Mouse (Mus musculus) heart, adult 18-20 months (tissue): ENCODE results near the gene Ccdc106. TPM values are rescaled to one million over a fixed set of nuclear protein-coding genes. Genes with fewer than 3 reads are reported as not detected.
"Not testable (repeated sequence)": the region's sequence is repeated elsewhere in the genome, so short reads cannot be mapped to it uniquely, and the experiment has no call there.

Experiments
- DNase-seq, 2 experiments: peaks; one replicate each; pipeline ENCODE4 v3.0.0; 2021 to 2022; ENCODE audit warnings: mixed read lengths in 1 of 2
- total RNA-seq, 2 experiments: library from RNA; stranded (reverse); gene quantifications; 2 replicates each; pipeline ENCODE4 v1.2.3; 2021

The Ccdc106 gene
- total RNA-seq, 2 experiments from 2014 or later = 0.20 TPM; not detected in 1

DNA sequence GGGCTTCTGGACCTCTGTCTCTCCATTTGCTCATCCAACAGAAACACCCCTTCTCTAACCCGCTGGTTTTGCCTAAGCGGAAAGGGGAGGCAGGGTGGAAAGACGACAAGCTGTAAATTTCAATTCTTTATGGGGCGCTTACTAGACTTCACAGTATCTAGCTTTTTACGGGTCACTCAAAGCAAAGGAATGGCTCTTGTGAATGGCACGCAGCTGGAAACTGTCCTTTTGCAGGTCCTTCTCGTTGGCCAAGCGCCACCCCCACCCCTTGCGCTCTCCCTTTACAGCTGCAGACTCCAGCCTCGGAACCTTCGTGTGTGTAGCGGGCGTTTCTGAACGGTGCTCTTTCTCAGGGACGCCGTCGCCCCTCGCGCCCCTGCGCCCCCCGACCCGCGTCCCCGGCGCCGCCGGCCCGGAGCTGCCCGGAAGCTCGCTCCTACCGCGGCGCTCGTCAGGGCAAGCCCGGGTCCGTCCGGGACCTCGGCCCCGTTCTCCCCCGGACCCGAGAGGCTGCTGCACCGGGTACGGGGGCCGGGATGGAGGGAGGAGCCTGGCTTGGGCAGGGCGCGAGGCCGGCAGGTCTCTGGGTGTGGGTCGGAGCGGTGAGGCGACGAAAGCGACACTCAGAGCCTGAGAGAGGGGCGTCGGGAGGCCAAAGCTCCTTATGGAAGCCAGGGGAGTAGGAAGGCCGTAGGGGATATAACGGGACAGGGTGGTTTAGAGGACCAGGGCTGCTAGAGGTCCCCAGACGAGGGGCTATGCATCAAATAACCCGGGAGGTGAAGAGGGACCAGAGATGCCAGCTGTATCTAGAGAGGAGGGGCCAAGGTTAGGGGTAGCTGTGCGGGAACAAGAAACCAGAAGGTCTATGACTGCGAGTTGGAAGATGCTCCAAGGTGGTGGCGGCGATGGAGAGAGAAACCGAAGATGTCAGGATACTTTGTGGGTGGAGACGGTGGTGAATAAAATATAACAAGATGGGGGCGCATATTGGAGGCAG is 31.1 kb downstream of the Ccdc106 start, which contains the start of gene Zfp580:
Zfp580 (plus strand) TSS at position 346 of the 1,000 bp plus-strand sequence.
- peak; percentile 80 to 85 for DNase-seq

DNA sequence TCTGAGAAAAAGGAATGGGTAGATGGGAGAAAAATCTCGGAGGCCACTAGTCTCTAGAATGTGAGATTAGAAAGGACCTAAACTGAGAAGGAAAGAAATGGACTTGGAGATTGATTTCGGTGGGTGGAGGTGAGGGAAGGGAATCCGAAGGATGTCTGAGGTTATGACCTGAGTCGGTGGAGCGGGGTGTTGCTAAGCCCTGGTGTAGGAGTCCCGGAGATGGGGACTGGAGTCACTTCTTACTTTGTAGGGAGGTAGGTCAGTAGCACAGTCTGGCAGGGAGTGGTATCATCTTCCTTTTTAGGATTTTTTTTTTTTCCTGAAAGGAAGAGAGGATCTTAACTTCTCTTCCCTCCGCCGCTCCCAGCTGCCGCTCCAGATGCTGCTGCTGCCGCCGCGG is 32.1 kb downstream of the Ccdc106 start:
- no peak for DNase-seq

DNA sequence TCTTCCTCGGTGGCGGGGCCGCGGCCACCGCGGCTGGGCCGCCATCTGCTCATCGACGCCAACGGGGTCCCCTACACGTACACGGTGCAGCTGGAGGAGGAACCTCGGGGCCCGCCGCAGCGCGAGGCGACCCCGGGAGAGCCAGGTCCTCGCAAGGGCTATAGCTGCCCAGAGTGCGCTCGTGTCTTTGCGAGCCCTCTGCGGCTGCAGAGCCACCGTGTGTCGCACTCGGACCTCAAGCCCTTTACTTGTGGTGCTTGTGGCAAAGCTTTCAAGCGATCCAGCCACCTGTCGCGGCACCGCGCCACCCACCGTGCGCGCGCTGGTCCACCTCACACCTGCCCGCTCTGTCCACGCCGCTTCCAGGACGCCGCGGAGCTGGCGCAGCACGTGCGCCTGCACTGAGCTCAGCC is 32.6 kb downstream of the Ccdc106 start:
- no peak for DNase-seq

DNA sequence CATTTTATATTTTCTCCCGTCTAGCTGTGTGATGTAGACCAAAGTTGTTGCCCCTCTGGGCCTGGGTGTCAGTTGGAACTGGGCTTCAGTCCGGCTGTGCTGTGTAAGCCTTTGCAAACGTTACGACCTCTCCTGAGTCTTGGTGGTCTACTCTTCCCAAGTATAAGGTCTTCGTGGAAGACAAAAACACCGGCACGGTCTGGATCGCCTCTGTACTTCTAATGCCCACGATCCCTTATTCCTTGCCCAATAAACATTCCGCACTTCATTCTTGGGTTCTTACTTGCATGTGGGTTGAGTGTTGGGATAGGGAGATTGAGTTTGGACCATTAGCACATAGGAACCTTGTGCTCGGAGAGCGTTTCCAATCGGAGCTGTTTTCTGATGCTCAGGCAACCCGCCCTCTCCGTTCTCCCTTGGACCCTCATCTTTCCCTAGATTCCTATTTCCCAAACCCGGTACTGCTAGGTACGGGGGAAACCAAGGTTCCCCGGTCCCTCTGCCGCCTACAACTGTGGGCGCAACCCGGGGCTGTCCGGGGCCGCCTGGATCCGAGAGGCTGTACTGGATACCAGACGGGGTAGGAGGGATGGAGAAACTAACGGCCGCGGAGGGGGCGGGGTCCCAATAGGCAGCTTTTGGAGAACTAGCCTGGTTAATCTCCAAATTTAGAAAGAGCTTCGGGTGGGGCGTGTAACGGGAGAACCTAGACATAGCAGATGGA is 33.3 kb downstream of the Ccdc106 start:
- DNase-seq = no peak

DNA sequence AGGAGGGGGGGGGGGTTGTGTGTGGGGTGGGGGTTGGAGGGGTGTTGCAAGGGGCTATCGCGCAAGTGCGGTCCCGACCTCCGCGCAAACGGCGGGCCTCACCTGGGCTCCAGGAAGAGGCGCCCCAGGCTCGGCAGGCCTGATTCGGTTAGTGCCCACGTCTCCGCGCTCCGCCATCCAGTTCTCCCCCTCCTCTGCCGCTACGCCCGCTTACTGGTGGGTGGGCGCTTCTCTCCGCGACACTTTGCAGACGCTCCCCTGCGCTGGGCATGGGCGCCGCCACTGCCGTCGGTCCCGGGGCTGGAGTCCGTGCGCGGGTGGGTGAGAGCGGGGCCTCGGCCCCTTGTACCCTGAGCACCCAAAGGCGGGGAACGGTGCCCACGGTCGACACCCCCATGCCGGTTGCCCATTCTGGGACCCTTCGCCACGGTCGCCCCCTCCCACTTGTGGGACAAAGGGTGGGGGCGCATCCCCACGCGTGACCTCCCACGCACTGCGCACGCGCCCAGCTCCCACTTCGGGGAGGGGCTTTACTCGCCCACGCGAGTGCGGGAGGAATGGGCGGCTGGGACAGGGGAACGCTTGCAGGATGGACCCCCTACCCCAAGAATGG is 36.4 kb downstream of the Ccdc106 start:
- DNase-seq = no peak

DNA sequence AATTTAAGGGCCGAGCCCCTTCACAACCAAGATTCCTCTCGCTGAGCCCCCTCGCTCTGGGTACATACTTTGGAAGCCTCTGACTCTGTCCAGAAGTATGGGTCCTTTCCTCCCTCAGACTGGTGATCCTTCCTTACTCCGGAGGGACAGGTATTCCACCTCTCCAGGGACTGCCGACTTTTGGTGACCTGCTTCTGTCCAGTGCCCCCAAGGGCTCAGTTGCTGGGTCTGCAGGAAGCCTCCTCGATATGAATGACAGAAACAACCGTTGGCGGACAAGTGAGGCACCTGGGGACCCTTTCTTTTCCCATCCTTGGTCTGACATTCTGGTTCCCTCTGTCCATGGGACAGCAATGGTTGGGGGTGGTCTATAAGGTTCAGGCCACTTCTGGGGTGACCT is 37.0 kb downstream of the Ccdc106 start:
- DNase-seq = no peak

DNA sequence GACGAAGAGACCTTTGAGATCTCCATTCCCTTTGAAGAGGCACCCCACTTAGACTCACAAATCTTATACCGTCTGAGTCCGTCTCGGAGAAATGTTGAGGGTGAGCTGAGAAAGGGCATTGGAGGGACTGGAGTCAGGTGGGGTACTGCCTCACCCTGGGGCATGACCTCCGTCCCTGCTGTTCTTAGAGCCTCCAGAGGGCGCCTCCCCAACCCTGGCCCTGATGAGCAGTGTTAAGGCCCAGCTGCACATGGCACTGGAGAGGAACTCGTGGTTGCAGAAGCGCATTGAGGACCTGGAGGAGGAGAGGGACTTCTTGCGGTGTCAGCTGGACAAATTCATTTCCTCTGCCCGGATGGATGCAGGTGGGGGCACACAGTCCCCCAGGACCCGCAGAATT is 37.5 kb downstream of the Ccdc106 start:
- DNase-seq = no peak

DNA sequence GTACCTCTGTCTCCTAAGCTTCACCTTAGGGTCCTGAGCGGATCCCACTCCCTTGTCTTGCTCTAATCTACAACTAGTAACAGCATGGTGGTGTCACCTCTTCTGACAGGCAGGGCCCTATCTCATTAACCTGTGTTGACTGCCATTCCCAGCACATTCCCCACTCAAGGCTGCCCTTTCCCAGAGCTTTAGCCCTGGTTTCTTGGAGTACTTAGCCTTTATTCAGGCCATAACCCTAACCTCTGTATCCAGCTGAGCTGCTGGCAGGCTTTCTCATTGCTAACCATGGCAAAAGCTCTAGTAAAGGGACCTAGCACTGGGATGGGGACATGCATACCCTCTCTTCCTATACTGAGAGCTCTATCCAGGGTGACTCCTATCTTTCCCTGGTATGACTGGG is 38.3 kb downstream of the Ccdc106 start:
- DNase-seq = no peak

DNA sequence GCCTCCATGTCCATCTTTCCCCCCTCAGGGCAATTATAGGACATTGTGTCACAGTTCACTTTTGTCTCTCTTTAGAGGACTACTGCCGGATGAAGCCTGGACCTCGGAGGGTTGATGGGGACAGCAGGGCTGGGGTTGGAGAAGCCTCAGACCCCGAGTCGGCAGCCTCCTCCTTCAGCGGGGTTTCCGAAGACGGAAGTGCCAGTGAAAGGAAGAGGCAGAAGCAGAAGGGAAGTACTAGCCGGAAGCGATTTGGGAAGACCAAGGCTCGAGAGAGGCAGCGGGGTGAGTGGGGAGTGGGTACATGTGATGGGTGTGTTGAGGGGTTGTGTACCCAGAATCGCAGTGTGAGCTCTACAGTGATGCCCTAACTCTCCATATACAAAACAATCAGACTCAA is 39.1 kb downstream of the Ccdc106 start:
- peak in 1 of 2 experiments; percentile 41 for DNase-seq

DNA sequence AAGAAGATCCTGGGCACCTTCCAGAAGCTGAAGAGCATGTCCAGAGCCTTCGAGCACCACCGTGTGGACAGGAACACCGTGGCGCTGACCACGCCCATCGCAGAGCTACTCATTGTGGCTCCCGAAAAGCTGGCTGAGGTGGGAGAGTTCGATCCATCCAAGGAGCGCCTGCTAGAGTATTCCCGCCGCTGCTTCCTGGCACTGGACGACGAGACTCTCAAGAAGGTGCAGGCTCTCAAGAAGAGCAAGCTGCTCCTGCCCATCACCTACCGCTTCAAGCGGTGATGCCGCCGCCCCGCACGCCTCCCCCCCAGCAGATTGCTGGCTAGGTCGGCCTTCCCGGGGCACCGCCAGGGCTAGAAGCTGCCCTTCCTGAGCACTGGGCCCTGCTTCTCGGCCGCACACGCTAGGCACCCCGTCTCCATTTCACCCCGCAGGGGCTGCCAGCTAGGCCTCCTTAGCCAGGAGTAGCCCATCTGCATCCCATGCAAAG is 39.9 kb downstream of the Ccdc106 start:
- peak; percentile 85 for DNase-seq

DNA sequence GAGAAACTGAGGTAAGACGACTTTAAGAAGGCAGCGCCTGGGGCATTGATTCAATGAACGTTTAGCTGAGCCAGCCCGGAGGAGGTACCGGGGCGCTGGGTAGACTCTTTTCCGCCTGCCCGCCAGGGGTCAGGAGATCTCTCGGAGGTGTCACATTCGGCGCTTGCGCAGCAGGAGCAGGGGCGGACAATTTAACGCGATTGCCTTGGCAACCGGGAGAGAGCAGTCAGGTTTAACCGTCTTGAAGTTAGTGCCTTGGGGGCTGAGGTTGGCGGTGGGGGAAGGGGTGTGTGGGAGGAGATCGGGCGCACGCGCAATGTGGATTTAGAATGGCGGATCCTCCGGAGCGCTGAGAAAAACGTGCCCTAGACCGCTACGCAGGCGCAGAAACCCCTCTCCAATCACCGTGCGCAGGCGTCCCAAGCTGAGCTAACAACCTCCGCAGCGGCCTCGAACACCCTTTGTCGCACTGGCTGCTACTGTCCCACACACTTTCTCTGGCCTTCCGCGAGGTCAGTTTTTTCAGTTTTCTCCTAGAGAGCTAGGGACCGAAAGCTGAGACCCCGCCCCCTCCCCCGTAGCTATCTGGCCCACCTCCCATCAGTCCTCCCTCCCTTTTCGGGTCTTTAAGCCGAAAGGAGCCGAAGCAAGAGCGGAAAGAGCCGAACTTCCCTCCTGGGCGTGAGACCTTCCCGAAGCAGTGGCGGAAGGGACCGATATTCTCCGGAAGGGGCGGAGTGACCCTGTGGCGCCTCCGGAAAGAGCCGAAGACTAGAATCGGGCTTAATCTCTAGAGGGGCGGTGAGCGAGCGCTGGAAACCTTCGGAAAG is 40.8 kb downstream of the Ccdc106 start:
- peak; percentile 98 to 100 for DNase-seq

DNA sequence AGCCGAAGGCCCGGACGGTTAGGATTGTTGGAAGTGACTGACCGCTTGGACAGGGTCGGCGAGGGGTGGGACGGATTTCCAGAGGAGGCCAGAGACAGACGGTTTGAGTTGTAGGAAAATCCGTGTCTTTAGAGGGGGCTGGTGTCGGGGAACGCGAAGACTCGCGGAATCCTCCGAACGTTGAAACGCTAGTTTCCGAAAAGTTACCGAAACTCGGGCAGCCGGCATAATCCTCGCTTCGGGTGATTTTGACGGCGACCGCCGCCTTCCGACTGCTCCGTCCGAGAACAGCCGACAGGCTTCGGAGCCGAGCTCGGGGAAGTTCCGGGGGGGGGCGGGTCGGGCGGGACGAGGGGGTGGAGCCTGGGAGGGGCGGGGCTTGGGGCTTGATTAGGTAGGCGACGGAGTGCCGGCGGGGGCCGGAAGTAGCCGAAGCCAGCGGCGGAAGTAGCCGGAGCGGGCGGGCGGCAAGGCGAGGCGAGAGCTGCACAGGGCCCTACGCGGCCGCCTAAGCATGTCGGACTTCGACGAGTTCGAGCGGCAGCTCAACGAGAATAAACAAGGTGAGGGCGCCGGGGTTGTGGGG is 41.5 kb downstream of the Ccdc106 start, which contains the start of gene U2af2:
U2af2 (plus strand) TSS at position 370 of the 586 bp plus-strand sequence.
- peak; percentile 94 to 95 for DNase-seq

DNA sequence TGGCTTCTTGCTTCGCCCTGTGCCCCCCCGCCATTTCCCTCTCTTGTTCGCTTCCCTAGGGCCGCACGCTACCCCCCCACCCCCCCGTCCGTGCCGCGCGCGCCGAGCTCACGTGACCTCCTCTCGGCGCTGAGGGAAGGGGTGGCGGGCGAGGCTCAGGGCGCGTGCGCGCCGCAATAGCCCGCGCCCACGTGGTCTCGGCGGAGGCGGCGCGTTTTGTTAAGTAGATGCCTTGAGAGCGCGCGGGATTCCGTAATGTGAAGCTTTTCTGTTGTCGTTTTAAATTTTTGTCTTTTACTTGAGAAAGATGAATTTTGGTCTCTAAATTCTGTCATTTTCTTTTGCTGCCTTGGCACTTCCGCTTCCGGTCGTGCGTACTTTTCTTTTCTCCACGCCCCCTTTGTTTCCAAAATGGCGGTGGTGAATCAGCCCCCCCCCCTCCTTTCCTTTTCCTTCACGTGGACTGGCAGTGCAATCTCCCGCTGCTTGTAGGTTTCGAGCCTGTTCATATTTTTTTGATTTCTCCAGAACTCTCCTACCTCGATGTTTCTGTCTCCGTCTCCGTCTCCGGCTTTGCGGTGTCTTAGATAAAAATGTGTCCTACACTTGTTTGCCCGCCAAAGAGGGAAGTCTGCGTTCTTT is 42.1 kb downstream of the Ccdc106 start:
- DNase-seq = peak; percentile 77 to 82

DNA sequence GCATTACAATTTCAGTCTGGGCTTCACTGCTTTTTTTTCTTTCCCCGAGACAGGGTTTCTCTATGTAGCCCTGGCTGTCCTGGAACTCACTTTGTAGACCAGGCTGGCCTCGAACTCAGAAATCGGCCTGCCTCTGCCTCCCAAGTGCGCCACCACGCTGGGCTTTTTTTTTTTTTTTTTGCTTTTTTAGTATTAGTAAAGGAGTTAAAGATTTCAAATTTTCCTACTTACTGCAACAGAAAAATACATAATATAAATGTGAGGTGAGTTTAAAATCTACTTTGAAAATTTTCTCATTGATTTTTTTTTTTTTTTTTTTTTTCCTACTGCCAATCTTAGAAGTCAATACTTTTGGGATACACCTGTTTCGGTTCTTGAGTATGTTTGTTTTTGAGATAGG is 44.5 kb downstream of the Ccdc106 start:
- no peak for DNase-seq

DNA sequence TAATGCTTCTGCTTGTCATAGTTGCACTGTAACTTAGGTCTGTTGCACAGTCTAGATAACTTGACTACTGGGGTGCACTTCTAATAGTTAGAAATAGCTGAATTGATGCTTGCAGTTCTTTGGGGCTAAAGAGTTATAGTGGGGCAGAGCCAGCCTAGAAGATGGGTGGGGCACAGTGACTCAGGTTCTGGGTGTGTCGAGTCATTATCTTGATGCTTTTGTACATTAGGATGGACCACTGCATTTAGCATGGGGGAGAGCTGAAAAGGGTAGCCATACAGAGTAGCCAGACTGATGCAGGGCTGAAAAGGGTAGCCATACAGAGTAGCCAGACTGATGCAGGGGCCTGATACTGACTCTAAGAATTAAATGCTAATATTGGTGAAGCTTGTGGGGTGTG is 53.2 kb downstream of the Ccdc106 start:
- no peak for DNase-seq

DNA sequence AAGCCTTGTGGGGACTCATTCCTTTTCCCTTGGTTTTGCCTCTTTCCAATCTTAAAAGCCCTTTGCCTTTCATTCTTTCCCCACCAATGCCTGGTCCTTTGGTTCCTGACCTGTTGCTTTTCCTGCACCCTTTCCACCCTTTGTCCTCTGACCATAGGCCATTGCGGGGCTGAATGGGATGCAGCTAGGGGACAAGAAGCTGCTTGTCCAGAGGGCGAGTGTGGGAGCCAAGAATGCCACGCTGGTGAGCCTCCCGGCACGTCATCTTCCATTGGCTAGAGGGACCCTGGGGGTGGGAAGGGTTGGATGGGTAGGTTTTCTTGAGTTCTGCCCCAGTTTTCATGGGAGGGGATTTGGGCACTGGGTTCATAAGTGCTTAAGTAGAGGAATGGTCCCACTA is 54.6 kb downstream of the Ccdc106 start:
- DNase-seq = no peak

DNA sequence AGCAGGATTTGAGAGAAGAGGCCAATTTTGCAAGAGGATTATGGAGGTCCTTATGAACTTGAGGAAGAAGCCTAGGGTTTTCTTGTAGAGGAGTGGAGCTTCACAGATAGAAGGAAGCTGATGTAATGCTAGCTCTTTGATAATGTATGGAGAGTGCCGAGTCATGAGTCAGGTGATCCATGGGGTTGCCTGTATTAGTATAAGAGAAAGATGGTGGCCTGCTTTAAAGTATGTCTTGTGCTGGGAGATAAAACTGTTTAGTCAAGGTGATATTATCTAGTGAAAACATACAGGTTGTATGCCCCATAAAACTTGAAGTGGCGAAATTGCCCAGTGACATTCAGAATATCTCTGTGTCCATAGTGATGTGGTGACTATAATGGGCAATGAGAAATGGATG is 56.6 kb downstream of the Ccdc106 start:
- no peak for DNase-seq

DNA sequence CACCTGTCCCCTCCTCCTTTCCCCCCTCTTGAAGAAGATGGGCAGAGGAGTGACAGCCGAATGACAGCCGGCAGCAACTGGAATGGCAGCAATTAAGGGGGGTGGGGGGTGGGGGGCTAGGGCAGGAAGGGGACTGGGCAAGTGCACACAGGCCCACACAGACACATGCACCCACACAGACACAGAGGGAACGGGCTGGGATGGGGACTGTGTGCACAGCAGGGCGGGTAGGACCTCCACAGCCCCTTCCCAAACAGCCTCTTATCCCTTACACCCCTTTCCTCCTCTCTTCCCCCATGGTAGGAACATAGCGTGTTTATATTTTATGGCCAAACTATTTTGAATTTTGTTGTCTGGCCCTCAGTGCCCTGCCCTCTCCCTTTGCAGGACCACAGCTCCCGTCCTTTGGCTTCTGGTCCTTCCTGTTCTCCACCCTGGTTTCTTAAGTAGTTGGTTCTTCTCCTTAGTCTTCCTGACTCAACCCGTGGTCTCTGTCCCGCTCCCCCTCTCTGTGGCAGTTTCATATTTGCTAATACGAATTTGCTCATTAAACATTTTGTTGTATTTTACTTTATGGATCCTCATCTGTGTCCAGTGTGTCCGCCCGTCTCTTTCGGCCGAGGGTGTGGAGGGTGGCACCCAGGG is 59.1 kb downstream of the Ccdc106 start:
- DNase-seq = not testable (repeated sequence)

DNA sequence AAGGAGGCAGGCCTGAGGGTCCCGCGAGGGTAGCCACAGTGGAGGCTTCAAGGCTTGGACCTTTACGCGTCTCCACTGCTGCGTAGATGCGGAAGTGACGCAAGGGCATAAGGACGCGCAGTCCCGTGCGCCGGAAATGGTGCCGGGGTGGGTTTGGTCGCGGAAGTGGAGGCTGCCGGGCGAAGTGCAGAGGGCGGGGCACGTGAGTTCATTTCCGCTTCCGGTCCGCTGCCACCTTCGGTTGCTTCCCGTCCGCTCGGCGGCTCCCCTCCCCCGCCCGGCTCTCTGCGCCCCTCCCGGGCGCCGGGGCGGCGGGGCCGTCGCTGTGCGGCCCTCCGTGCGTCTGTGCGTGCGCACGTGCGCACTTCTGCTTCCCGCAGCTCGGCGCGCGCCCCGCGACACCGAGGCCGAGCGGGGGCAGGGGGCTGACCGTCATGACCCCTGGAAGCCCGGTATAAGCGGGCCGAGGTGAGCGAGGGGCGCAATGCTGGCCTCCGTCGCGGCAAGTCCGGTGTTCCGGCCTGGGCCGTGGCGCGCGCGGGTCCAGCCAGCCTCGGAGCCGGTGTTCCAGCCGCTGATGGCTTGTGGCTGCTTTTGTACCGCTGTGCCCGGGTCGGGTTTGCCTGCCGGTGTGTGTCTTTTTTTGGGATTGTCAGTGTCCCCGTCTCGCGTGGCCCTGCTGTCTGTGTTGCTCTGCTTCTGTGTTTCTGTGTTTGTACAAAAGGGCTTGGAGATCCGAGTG is 59.8 kb downstream of the Ccdc106 start, which contains the start of gene Epn1:
Epn1 (plus strand) TSS at position 226 of the 742 bp plus-strand sequence.
- DNase-seq = peak; percentile 96 to 98
